Mouse (Mus musculus): ENCODE results near the gene Odam. TPM values are rescaled to one million over a fixed set of nuclear protein-coding genes. Genes with fewer than 3 reads are reported as not detected.
A peak's percentile ranks its signal among the peaks of the same experiment; 100 is the strongest.

Odam gene
- not detected in 2 replicates for total RNA-seq (2012; rRNA removed)

DNA sequence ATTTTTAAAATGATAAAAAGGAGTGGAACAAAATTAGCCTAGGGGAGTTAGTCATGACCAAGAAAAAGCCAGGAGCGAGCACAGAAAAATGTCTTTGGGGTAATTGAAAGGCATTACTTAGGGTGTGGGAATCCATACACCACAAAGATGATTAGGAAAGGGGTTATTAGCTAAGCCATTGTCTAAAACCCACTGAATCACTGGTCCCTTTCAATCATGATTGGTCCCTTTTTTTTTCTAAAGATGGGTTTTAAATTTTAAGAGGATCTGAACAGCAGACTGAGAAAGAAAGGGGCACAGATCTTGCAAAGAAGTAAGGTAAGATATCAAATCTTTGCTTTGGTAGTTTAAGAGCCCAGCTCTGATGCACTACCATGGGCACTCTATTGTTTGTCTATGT lies at the start of gene Odam:
Odam (plus strand) TSS at position 301 of the 400 bp plus-strand sequence.
- H3K9ac ChIP-seq (ENCODE audit: insufficient read depth, low read depth, low read length, poor library complexity, severe bottlenecking), result no peak within 1 kb of the TSS
- no peaks in the 10 kb centered on the region for H3K36me3 ChIP-seq (ENCODE audit: control insufficient read depth, insufficient read depth, low read length, poor library complexity, severe bottlenecking)
- no peak within 1 kb of the TSS for H3K27ac ChIP-seq (ENCODE audit: insufficient read depth, low read depth, low read length, poor library complexity, severe bottlenecking)
- H3K4me1 ChIP-seq (ENCODE audit: control insufficient read depth in 2 of 2, insufficient read depth in 2 of 2, low read length in 2 of 2, poor library complexity in 1 of 2), result no peaks in the 10 kb centered on the region
- TF ChIP-seq CHD2 (IDR thresholded peaks at IDR 0.05; ENCODE audit: low read depth, low read length), result no peak
- TF ChIP-seq ZNF384 (IDR thresholded peaks at IDR 0.05; ENCODE audit: low read depth, low read length), result no peak
- TF ChIP-seq HCFC1 (IDR thresholded peaks at IDR 0.05; ENCODE audit: borderline replicate concordance, insufficient read depth, low read length), result no peak
- TF ChIP-seq ZC3H11A (IDR thresholded peaks at IDR 0.05; ENCODE audit: borderline replicate concordance, low read depth, low read length), result no peak
- no peak for TF ChIP-seq MAFK (IDR thresholded peaks at IDR 0.05; ENCODE audit: insufficient read depth, low read depth, low read length)
- in situ Hi-C loops (cut with MboI; ENCODE audit: low sequenced_read_pairs in 2 of 2, unreplicated experiment in 2 of 2), result no loop called here
- H3K4me3 ChIP-seq (ENCODE audit: insufficient read depth in 1 of 2, low read depth in 1 of 2, low read length in 2 of 2, poor library complexity in 1 of 2, severe bottlenecking in 1 of 2), result no peak within 1 kb of the TSS
- H3K9me3 ChIP-seq (ENCODE audit: control insufficient read depth, insufficient read depth, low read depth, low read length), result no peaks in the 10 kb centered on the region
- no peak for DNase-seq (ENCODE audit: low read depth, low spot score)

GRCm38 (mm10) chr5:87855136-87855716 lies 29.6 kb upstream of the Odam start:
- no peaks in the 10 kb centered on the region for H3K36me3 ChIP-seq (ENCODE audit: control insufficient read depth, insufficient read depth, low read length, poor library complexity, severe bottlenecking)
- in situ Hi-C loops (cut with MboI; ENCODE audit: low sequenced_read_pairs in 2 of 2, unreplicated experiment in 2 of 2), result no loop called here
- H3K4me1 ChIP-seq (ENCODE audit: control insufficient read depth in 2 of 2, insufficient read depth in 2 of 2, low read length in 2 of 2, poor library complexity in 1 of 2), result no peaks in the 10 kb centered on the region
- no peak overlapping the region for H3K9ac ChIP-seq (ENCODE audit: insufficient read depth, low read depth, low read length, poor library complexity, severe bottlenecking)
- H3K27ac ChIP-seq (ENCODE audit: insufficient read depth, low read depth, low read length, poor library complexity, severe bottlenecking), result no peak overlapping the region
- no peak for DNase-seq (ENCODE audit: low read depth, low spot score)
- TF ChIP-seq CHD2 (IDR thresholded peaks at IDR 0.05; ENCODE audit: low read depth, low read length), result no peak
- H3K9me3 ChIP-seq (ENCODE audit: control insufficient read depth, insufficient read depth, low read depth, low read length), result no peaks in the 10 kb centered on the region
- no peak overlapping the region for H3K4me3 ChIP-seq (ENCODE audit: insufficient read depth in 1 of 2, low read depth in 1 of 2, low read length in 2 of 2, poor library complexity in 1 of 2, severe bottlenecking in 1 of 2)

GRCm38 (mm10) chr5:87870084-87870483 lies 14.7 kb upstream of the Odam start:
- Histone ChIP-seq H3K36me3 (ENCODE audit: control insufficient read depth, insufficient read depth, low read length, poor library complexity, severe bottlenecking) (no peaks in the 10 kb centered on the region), H3K4me1 (ENCODE audit: control insufficient read depth in 2 of 2, insufficient read depth in 2 of 2, low read length in 2 of 2, poor library complexity in 1 of 2) (no peaks in the 10 kb centered on the region), H3K4me3 (ENCODE audit: insufficient read depth in 1 of 2, low read depth in 1 of 2, low read length in 2 of 2, poor library complexity in 1 of 2, severe bottlenecking in 1 of 2) (no peak overlapping the region), H3K27ac (ENCODE audit: insufficient read depth, low read depth, low read length, poor library complexity, severe bottlenecking) (no peak overlapping the region), H3K9me3 (ENCODE audit: control insufficient read depth, insufficient read depth, low read depth, low read length) (no peaks in the 10 kb centered on the region), H3K9ac (ENCODE audit: insufficient read depth, low read depth, low read length, poor library complexity, severe bottlenecking) (no peak overlapping the region)
- in situ Hi-C loops (cut with MboI; ENCODE audit: low sequenced_read_pairs in 2 of 2, unreplicated experiment in 2 of 2), result no loop called here
- DNase-seq (ENCODE audit: low read depth, low spot score), result no peak
- no peak for TF ChIP-seq CHD2 (IDR thresholded peaks at IDR 0.05; ENCODE audit: low read depth, low read length)
- no peak for TF ChIP-seq MAFK (IDR thresholded peaks at IDR 0.05; ENCODE audit: insufficient read depth, low read depth, low read length)
- no peak for TF ChIP-seq HCFC1 (IDR thresholded peaks at IDR 0.05; ENCODE audit: borderline replicate concordance, insufficient read depth, low read length)
- TF ChIP-seq ZNF384 (IDR thresholded peaks at IDR 0.05; ENCODE audit: low read depth, low read length), result no peak
- no peak for TF ChIP-seq ZC3H11A (IDR thresholded peaks at IDR 0.05; ENCODE audit: borderline replicate concordance, low read depth, low read length)

GRCm38 (mm10) chr5:87871423-87871822 lies 13.4 kb upstream of the Odam start:
- H3K9me3 ChIP-seq (ENCODE audit: control insufficient read depth, insufficient read depth, low read depth, low read length), result no peaks in the 10 kb centered on the region
- DNase-seq (ENCODE audit: low read depth, low spot score), result peak; percentile 24
- H3K9ac ChIP-seq (ENCODE audit: insufficient read depth, low read depth, low read length, poor library complexity, severe bottlenecking), result no peak overlapping the region
- no peaks in the 10 kb centered on the region for H3K36me3 ChIP-seq (ENCODE audit: control insufficient read depth, insufficient read depth, low read length, poor library complexity, severe bottlenecking)
- H3K4me3 ChIP-seq (ENCODE audit: insufficient read depth in 1 of 2, low read depth in 1 of 2, low read length in 2 of 2, poor library complexity in 1 of 2, severe bottlenecking in 1 of 2), result no peak overlapping the region
- no peak for TF ChIP-seq CHD2 (IDR thresholded peaks at IDR 0.05; ENCODE audit: low read depth, low read length)
- TF ChIP-seq ZNF384 (IDR thresholded peaks at IDR 0.05; ENCODE audit: low read depth, low read length), result no peak
- no peak for TF ChIP-seq HCFC1 (IDR thresholded peaks at IDR 0.05; ENCODE audit: borderline replicate concordance, insufficient read depth, low read length)
- peak; percentile 67; the same call in 1 of the 2 replicates for TF ChIP-seq ZC3H11A (IDR thresholded peaks at IDR 0.05; ENCODE audit: borderline replicate concordance, low read depth, low read length)
- no peaks in the 10 kb centered on the region for H3K4me1 ChIP-seq (ENCODE audit: control insufficient read depth in 2 of 2, insufficient read depth in 2 of 2, low read length in 2 of 2, poor library complexity in 1 of 2)
- no peak overlapping the region for H3K27ac ChIP-seq (ENCODE audit: insufficient read depth, low read depth, low read length, poor library complexity, severe bottlenecking)
- in situ Hi-C loops (cut with MboI; ENCODE audit: low sequenced_read_pairs in 2 of 2, unreplicated experiment in 2 of 2), result no loop called here

DNA sequence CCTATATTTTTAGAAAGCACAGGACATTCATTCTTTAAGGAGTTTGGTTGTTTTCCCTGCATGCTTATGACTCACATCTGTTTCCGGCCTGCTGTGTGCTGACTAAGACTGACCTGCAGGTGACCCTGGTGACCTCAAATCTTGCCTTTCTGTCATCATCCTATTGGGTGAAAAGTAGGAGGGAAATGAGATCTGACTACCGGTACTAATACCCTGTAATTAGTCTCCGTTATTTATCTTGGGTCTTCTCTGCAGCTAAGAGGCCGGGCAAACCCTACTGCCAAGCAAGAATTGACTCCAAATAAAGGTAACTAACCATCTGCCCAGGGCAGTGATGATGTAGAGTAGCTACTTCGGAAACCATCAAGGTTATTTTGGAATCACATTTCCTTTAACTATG lies 40.5 kb downstream of the Odam start, which contains the start of gene Csn3:
Csn3 (plus strand) TSS at position 208 of the 400 bp plus-strand sequence.
- no peak within 1 kb of the TSS for H3K27ac ChIP-seq (ENCODE audit: insufficient read depth, low read depth, low read length, poor library complexity, severe bottlenecking)
- no peaks in the 10 kb centered on the region for H3K36me3 ChIP-seq (ENCODE audit: control insufficient read depth, insufficient read depth, low read length, poor library complexity, severe bottlenecking)
- H3K4me1 ChIP-seq (ENCODE audit: control insufficient read depth in 2 of 2, insufficient read depth in 2 of 2, low read length in 2 of 2, poor library complexity in 1 of 2), result no peaks in the 10 kb centered on the region; a peak in 1 of 4 replicates
- H3K4me3 ChIP-seq (ENCODE audit: insufficient read depth in 1 of 2, low read depth in 1 of 2, low read length in 2 of 2, poor library complexity in 1 of 2, severe bottlenecking in 1 of 2), result no peak within 1 kb of the TSS
- H3K9ac ChIP-seq (ENCODE audit: insufficient read depth, low read depth, low read length, poor library complexity, severe bottlenecking), result no peak within 1 kb of the TSS
- in situ Hi-C loops (cut with MboI; ENCODE audit: low sequenced_read_pairs in 2 of 2, unreplicated experiment in 2 of 2), result no loop called here
- no peaks in the 10 kb centered on the region for H3K9me3 ChIP-seq (ENCODE audit: control insufficient read depth, insufficient read depth, low read depth, low read length)
- no peak for DNase-seq (ENCODE audit: low read depth, low spot score)
- TF ChIP-seq CHD2 (IDR thresholded peaks at IDR 0.05; ENCODE audit: low read depth, low read length), result no peak
- TF ChIP-seq MAFK (IDR thresholded peaks at IDR 0.05; ENCODE audit: insufficient read depth, low read depth, low read length), result no peak
- TF ChIP-seq ZNF384 (IDR thresholded peaks at IDR 0.05; ENCODE audit: low read depth, low read length), result no peak
- TF ChIP-seq ZC3H11A (IDR thresholded peaks at IDR 0.05; ENCODE audit: borderline replicate concordance, low read depth, low read length), result no peak
- TF ChIP-seq HCFC1 (IDR thresholded peaks at IDR 0.05; ENCODE audit: borderline replicate concordance, insufficient read depth, low read length), result no peak
